Mouse (Mus musculus) common myeloid progenitor, adult 5-6 weeks (primary cell): ENCODE data around the gene Olfr512. TPM values are rescaled to one million over a fixed set of nuclear protein-coding genes. Genes with fewer than 3 reads are reported as not detected.

Experiments
- ATAC-seq: replicated peaks from 2 replicates; pipeline ENCODE4 v1.8.0; 2016; ENCODE audit warnings: low read depth, mild to moderate bottlenecking, moderate TSS enrichment, inconsistent platforms; ENCODE audit not compliant: poor library complexity, severe bottlenecking
- total RNA-seq: library from RNA; stranded (forward); fragments of 200-1000, 187-1606 nt; gene quantifications from 2 replicates; pipeline ENCODE4 v1.2.3, GENCODE M21; 2017

Olfr512 gene
- total RNA-seq = not detected in 2 replicates

DNA sequence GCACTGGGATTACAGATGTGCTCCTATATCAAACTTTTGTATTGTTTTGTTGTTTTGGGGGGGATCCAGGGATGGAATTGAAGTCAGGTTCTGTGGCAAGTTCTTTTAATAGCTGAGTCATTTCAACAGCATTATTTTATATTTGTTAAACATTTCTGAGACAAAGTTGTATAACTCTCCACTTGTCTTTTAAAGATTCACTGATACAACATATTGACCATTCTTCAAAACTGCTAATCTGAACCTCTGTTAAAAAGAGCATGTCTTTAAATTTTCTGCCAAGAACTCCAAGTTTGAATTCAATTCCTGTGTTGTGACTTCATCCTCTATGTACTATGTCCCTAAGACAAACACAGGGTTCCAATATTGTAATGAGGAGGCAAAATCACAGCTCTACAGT is at the start of gene Olfr512:
Olfr512 (plus strand) TSS at position 301 of the 400 bp plus-strand sequence.
- no peak for ATAC-seq

DNA sequence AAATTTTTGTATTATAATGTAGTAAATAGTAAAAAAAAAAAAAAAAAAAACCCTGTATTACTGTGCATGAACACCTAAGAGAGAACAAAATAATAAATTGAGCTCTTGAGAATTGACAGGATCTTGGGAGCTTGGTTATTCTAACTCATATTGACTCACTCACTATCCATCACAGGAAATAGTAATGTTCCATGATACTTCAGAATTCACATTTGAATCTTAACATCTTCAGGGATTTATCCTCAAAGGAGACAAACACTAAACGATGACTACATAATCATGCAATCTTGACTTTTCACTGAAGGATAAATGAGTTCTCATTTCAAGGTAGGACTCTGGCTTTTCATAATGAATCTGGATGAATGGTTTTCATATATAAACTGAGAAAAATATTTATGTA is 47.0 kb upstream of the Olfr512 start, which contains the start of gene Olfr510:
Olfr510 (plus strand) TSS at position 301 of the 400 bp plus-strand sequence.
- ATAC-seq = no peak

GRCm38 (mm10) chr7:108671058-108671457 is 42.1 kb upstream of the Olfr512 start:
- ATAC-seq = no peak

GRCm38 (mm10) chr7:108678886-108679285 is 34.2 kb upstream of the Olfr512 start:
- ATAC-seq = no peak

- ATAC-seq = no peak
Measured at GRCm38 (mm10) chr7:108750673-108751072, 37.6 kb downstream of the Olfr512 start, which contains the start of gene Olfr513. Olfr513 (plus strand) TSS chr7:108750973.

DNA sequence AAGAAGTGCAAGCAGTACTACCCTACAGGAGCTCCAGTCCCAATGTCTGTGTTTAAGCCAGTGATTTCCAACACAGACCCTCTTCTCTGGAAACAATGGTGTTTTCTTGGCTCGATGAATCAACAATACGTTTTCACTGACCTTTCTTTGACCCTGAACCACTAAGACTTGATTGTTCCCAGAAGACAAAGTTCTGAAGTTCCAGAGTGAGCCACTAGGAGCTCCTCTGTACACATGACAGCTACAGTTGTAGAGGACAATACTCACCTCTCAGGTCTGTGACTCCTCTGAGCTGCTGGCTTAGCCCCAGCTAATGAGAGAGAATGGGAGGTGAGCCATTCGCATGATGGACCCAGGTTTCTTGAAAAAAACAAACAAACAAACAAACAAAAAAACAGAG is 47.3 kb downstream of the Olfr512 start:
- no peak for ATAC-seq

Other genes with a start within 250 kb of the Olfr512 start
- gene Olfr498, start 248.0 kb upstream of the Olfr512 start, total RNA-seq = not detected in 2 replicates
- not detected in 2 replicates for gene Olfr502, start 188.3 kb upstream of the Olfr512 start, total RNA-seq
- not detected in 2 replicates for gene Olfr503, start 168.8 kb upstream of the Olfr512 start, total RNA-seq
- gene Olfr504, start 147.5 kb upstream of the Olfr512 start, total RNA-seq = not detected in 2 replicates
- not detected in 2 replicates for gene Olfr506, start 102.5 kb upstream of the Olfr512 start, total RNA-seq
- gene Olfr507, start 91.5 kb upstream of the Olfr512 start, total RNA-seq = not detected in 2 replicates
- gene Olfr508, start 83.3 kb upstream of the Olfr512 start, total RNA-seq = not detected in 2 replicates
- not detected in 2 replicates for gene Olfr509, start 61.4 kb upstream of the Olfr512 start, total RNA-seq
- not detected in 2 replicates for gene Olfr510, start 46.9 kb upstream of the Olfr512 start, total RNA-seq
- not detected in 2 replicates for gene Olfr513, start 37.7 kb downstream of the Olfr512 start, total RNA-seq
- not detected in 2 replicates for gene Olfr514, start 112.7 kb downstream of the Olfr512 start, total RNA-seq
- not detected in 2 replicates for gene Olfr516, start 137.2 kb downstream of the Olfr512 start, total RNA-seq
- not detected in 2 replicates for gene Olfr517, start 159.1 kb downstream of the Olfr512 start, total RNA-seq
- gene Olfr518, start 171.7 kb downstream of the Olfr512 start, total RNA-seq = not detected in 2 replicates
- not detected in 2 replicates for gene Olfr519, start 181.1 kb downstream of the Olfr512 start, total RNA-seq
- gene Nlrp10, start 216.9 kb downstream of the Olfr512 start, total RNA-seq = 2.2 and 2.6 TPM in 2 replicates
- gene Eif3f, start 221.1 kb downstream of the Olfr512 start, total RNA-seq = 74.2 and 99.5 TPM in 2 replicates
- not detected in 2 replicates for gene Tub, start 237.0 kb downstream of the Olfr512 start, total RNA-seq